Mouse (Mus musculus) lung, postnatal 4 days (tissue): Measurements from ENCODE around the gene Fgd3.

Experiments
- DNase-seq, 2 experiments: peaks; one replicate each; pipeline ENCODE4 v3.0.0; 2021

Fgd3 gene

DNA sequence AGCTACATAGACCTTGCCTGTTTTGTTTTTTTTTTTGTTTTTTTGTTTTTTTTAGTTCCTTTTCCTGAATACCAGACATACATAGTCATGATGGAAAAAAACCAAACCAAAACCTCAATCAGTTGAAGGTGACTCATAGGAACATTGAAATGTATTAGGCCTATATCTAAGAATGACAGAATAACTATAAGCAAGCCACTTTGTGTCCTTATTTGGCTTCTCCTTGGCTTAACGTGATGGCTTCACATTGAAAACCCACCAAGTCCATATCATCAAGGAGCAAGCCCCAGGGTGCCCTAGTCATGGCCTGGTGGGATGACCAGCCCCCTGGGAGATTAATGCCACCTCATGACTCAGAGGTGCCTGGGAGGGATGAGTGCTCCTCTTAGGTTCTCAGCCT is 19.3 kb downstream of the Fgd3 start:
- DNase-seq = no peak

DNA sequence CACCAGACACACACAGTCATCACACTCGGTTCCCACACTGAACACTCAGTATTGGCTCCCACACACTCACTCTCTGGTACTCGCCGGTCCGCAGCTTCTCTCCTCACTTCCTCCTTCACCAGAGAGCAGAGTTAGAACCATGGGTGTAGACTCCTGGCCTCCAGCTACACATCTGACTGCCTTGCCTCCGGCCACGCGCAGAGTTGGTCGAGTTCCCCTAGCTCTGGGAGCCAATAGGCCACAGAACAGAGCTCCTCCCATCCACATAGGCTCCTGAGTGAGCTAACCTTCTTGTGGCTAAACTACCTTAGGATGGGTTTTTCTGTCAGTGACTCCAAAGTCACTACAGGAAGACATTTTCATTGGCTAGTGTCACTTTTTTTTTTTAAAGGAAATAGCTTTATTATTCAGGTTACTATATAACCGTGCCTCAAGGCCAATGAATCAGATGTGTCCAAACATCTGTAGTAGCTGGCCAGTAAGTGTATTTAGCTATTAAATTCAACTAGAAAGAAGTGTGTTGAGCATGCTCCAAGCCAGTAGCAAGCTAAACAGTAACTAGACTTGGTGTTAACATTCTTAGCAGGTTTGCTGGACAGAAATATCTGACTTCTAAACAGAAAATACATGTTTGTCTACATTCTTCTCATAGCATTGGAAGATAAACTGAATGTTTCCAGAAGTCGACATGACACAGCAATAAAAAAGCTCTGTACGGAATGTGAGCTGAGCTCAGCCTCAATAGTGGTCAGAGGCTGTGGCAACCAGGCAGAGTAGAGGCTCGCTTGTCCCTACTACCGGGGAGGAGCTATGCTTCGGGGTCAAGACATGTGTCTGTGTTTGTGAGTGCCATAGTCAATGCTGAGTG is 21.4 kb downstream of the Fgd3 start:
- peak; percentile 30 to 45 for DNase-seq

DNA sequence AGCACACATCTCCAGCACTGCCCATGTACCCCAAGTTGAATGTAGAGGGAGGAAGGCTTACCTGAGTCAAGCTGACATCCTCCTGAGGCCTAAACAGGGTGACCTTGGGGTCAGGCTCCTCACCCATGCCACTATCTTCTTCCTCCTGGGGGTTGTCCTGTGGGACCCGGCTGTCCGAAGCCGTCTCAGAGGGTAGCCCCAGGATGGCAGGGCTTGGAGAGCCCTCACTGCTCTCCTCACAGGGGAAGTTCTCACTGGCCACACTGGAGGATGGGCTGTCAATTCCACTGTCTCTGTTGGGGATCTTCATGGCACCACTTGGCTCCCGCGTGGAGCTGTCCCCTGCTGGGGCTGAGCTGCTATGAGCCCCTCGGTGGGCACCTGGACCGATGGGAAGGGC is 23.8 kb downstream of the Fgd3 start:
- DNase-seq = no peak

DNA sequence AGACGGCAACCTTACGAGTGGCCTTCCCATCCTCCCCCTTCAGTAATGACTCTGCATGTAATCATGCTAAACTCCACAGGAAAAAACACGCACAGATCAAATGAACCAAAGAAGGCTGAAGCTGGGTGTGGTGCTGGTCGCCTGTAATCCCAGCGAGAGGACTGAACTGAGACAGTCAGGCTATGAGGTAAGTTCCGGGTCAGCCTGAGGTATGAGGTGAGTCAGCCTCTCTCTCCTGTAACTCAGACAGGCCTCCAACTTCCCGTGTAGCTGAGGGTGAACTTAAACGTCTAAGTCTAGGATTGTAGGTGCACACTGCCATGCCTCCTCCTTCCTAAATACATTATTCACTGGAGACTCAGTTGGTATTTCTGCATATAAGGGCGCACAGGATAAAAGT is 26.0 kb downstream of the Fgd3 start:
- no peak for DNase-seq

DNA sequence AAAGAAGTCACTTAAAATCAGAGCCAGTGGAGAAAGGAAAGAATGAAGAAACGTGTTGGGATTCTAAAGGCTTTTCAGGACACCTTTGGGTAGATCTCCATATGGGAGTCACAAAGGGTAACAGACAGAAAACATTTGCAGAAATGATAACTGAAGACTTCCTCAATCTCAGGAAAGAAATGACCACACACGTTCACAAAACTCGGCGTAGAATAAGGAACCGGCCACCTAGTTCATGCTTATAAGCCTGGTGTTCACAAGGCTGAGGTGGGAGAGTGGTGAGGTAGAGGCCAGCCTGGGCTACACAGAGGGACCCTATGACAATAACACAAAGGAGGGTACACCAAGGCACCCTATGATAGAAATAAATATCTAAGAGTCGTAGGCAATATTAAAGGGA is 28.2 kb downstream of the Fgd3 start:
- no peak for DNase-seq

DNA sequence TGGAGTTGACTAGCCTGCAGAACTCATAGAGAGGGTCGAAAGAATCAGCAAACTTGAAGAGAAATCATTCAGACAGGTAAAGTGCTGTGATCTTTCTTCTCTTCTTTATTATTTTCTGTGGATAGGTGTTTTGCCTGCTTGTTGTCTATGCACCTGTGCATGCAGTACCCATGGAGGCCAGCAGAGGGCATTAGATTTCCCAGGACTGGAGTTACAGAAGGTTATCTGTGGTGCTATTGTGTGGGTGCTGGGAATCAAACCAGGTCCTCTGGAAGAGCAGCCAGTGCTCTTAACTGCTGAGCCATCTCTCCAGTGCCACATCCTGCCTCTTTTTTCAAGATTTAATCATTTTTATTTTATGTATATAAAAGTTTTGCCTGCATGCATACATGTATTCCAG is 28.7 kb downstream of the Fgd3 start:
- DNase-seq = peak in 1 of 2 experiments; percentile 26

DNA sequence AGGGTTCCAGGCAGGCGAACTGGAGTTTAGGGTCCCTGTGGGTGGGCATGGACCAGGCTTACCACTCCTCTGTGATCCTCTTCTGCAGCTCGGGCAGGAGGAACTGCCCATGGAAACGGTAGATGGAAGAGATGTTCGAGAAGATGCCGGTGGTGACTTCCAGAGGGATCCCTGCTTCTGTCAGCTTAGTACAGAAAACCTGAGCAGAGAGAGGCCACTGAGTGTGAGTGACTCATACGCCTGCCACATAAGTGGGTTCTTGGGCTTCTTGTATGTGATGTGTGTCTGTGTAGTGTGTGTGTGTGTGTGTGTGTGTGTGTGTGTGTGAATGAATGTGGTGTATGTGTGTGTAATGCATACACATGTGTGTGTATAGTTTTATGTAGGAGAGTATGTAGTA is 32.9 kb downstream of the Fgd3 start:
- DNase-seq = no peak

DNA sequence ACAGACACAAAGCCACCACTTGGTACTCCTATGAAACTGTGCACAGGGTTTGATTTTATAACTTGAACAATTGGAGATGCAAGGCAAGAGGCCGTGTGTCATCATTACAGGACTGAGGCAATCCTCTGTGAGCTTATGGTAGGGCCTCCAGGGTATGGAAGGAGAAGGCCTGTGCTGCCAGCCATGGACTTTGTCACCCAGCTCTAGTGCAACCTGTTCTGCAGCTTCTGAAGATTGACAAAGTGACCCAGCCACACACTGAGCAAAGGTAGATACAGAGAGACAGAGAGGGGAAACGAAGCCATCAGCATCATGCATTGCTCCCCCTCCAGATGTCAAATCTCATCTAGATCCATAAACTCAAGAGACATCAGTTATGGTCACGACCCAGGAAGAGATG is 33.4 kb downstream of the Fgd3 start:
- DNase-seq = no peak

DNA sequence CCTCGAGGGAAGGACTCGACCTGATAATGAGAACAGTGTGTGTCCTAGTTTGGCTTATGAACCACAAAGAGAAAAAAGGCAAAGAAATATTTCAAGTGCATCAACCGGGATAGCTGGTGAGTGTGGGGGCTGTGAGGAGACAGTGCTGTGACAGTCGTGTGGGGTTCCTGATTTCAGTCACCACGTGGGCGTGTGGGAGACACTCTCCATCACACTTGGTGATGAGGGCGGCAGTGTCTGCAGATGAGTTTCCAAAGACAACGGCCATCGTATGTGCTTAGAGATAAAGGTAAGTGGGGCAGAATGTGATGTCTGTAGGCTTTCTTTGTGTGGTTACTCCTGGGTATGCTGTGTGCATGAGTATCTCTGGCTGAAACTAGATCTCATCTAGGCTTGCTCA is 36.4 kb downstream of the Fgd3 start:
- no peak for DNase-seq

DNA sequence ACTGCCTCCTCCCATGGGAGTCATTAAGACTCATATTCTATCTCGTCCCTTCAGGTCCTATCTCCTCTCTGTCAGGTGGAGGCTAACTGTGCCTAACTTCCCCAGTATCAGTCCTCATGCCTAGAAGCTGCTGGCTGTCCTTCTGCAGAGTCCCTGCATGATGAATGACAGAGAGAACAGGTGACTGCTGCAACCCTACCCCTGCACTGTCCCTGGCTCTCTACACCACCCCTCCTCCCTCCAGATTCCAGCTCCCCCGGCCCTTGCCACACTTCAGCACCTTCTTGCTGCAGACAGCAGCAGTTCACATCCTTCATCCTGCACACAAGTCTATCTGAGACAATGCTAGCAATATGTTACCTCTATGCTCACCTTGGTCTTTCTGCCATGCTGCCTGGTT is 37.9 kb downstream of the Fgd3 start:
- DNase-seq = no peak

DNA sequence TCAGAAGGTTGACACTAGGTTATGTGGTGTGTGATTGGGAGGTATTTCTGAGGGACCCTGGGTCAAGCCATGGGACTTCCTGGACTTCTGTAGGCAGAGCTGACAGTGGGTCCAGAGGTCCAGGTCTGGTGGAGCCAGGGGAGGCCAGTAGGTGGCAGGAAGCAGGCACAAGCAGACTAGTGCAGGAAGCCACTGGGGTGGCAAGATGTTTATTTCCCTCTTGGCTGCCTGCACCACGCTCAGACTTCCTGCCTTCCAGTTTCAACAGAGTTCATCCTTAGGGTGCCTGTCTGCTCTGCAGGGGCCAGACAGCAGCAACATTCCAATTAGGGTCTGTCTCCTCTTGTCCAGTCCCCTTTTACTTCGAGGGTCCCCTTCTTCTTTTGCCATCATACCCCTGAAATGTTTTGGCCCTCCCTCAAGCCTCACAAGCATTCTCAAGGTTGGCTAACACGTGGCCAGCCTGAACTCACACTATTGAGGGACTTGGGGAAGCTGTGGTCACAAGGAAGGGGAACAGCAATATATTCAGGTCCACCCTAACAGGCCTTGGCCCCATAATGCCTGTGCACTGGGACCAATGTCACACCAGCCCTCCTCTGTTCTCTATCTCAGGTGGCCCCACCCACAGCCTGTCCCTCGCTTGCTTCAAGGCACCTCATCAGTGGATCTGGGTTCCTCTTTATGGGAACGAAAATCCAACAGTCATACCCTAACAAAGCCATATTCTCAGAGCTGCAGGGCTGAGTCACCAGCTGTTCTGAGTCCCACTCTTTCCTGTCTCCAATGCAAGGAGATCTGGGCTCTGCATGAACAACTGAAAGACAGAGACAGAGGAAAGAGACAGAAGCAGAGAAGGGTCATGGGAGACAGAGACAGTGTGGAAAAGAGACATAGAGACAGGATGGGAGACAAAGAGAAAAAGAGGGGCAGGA is 48.0 kb downstream of the Fgd3 start:
- peak; percentile 58 to 64 for DNase-seq

DNA sequence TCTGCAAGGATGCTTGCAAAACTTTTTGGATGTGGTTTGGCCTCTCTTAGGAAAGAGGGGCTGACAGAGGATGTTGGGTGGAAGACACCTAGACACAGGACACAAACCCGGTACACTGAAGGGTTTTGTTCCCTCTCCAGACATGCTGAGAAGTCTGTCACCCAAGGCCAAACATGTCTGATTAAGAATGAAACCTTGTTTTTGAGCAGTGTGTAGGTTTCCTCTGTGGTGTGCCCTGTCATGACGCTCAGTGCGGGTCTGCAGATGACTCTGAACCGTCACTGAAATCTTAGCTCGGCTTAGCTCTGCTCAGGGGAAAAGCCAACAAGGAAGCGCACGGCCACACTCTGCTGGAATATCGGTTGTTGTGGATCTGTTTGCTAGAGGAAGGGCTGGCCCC is 49.6 kb downstream of the Fgd3 start:
- DNase-seq = no peak

DNA sequence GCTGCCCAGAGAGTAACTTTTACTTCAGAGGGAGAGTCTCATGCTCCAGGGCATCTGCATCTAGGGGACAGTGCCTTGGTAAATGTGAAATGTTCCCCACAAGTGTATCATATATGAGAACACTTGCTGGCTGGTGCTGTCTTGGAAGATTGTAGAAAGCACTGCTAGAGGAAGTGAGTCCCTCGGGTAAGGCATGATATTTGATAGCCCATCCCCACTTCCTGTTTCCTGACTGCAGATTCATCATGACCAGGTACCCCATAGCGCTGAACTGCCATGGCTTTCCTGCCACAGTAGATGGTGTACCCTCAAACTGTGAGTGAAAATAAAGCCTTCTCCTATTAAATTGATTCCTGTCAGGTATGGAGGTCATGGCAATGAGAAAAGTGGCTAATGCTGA is 52.5 kb downstream of the Fgd3 start:
- DNase-seq = no peak

DNA sequence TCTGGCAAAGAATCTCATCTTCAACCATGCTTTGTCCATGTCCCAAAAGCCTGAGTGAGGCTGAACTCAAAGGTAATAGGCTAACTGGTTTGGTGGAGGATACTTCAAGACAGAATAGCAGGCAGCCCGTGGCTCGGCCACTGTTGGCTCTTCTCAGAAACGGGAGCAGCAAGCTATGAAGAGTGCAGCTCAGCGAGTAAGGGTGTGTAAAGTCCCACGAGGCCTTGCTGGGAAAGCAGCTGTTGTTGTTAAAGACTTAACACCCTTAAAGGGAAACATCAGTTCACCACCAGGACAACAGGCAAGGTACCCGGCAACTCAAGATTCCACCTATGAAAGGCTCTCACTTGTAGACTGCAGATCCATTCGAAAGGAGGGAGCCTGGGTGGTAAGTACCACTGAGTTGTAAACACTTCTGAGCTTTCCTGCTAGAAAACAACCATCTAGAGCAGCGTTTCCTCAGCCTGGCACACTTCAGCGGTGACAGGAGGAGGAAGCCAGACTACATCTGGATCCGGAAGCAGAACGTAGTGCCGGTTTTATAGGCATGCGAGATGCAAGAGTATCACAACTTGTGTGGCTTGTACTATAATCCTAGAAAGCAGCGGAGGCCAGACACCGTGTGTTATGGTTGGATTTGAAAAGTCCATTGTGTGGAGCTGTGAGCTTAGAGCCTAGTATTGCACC is 59.9 kb downstream of the Fgd3 start:
- no peak for DNase-seq

DNA sequence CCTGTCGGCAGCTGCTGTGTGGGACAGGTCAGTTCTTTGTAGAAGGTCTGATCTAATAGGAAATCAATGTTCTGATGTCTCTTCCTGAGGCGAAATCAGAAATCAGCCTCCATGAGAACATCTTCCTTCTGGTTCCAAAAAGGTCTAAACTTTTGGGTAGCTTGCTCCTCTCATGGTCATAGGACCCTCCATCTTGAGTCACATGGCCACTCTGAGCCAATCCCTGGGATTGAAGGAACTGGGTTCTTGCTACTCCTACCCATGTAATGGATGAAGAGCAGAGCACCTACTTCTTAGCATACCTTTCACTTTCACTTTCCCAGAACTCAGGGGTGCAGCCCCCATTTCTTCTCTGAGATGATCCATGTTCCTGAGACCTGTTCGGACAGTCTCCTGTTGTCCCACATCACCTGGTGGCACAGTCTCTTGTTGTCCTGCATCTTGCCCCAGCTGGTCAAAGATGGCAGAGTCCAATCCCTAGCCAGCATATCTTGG is 62.2 kb downstream of the Fgd3 start:
- no peak for DNase-seq

DNA sequence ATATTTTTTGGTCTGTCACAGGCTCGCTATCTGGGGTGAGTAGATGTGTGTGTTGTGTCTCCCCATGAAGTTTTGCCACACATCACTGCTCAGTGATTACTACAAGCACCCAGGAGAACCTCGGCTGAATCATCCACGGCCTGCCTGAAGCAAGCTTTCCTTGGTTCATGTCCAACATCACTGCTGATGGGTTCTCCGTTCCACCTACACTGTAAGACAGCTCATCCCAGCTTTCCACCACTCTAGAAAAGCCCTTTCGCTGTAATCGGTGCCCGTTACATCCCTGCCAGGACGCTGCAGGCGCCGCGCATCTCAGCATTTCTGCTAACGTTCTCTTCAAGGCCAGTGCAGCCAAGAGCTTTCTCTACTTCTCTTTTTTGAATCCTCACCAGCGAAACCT is 67.4 kb downstream of the Fgd3 start:
- DNase-seq = no peak

DNA sequence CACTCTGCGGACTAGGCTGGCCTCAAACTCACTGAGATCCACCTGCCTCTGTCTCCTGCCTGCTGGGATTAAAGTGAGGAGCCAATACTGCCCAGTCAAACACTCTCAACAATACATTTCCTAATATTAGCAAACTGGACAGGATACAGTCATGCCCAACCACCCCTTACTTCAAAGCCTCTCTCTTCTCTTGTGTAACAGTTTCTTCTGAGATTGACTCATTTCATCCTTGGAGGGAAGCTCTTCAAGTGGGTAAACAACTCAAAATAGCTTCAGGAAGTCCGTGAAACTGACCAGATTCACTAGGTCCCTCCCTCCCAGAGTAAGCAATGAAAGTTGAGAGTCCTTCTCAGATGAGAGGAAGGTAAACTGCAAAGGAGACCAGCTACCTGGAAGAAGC is 68.0 kb downstream of the Fgd3 start:
- DNase-seq = no peak

DNA sequence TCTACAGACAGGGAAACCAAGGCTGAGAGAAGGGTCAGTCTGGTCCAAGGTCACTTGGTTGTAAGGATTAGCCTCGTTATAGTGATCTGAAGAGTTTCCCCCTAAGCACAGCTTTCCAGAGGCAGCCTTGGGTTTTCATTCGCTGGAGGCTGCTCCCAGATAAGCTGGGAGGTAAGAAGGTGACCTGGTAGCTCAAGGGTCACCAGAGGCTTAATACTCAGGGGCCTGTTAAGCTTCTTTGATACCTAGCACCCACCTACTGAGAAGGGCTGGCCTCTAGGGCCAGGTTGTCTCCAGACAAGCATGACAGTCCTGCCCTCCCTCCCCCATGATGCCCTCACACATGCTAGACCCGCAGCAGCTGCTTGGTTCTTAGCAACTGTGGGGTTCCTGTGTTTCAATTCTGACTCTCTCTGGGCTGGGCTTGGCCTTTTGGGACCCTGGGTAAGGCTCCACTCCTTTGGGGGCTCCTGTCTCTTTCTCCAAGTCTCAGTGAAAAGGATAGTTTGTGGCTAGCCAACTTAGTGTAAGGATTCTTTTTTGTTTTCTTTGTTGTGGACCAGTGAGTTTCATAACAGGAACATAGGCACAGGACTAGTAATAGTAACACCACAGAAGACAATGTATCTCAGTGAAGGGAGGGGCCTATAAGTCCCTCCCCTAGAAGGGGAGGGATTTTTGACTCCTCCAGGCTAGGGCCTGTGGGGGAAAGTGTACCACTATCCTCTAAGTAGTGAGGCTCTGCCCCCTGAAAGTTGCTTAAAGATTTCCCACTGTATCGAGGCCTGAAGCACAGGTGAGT is 69.2 kb downstream of the Fgd3 start:
- no peak for DNase-seq

DNA sequence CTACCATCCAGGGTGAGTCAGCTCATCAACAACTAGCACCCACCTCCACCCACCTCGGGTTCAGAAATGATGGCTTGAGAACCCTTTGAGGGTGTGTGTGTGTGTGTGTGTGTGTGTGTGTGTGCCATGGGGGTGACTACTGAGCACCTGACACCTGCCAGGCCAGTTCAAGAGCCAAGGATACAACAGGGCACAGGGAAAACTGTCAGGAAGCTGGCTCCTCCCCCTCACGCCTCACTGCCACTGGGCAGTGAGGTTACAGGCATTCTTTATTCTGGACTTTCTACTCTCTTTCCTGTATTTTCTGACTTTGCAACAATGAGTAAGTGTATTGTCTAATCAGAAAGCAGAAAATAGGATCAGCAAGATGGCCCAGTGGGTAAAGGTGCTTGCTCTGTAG is 70.5 kb downstream of the Fgd3 start:
- no peak for DNase-seq

DNA sequence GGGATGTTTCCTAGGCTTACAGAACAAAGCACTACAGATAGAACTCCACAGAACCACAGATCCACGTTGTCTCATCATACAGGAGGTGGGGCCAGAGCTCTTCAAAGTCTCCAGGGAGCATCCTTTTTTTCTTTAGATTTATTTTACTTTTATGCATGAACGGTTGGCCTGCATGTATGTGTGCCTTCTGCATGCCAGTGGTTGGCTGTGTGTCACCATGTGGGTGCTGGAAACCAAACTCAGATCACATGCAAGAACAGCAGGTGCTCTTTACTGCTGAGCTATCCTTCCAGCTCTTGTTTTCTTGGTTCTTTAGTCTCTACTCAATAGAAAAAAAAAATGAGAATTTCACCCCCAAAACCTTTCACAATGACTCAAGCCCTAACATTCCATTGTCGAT is 71.2 kb downstream of the Fgd3 start:
- DNase-seq = no peak

DNA sequence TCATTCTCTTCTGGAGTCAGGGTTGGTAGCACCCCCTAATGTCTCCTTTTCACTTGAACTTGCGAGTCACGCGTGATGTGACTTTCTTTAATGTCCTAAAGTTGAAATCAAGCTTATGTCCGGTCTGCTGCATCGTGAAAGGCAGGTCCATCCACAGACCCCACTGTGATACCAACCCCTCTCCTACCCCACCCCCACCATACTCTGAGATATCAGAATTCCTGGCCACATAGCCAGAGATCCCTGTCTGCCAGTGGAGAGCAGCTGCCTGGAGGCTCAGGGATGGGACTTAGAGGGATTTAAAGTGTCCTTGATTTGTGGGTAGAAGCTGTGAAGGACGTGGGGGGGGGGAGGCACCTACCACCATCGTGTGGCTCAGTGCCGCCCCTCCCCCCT is 71.6 kb downstream of the Fgd3 start, which contains the start of gene Susd3:
Susd3 (minus strand) TSS at position 240 of the 396 bp plus-strand sequence.
- no peak for DNase-seq

DNA sequence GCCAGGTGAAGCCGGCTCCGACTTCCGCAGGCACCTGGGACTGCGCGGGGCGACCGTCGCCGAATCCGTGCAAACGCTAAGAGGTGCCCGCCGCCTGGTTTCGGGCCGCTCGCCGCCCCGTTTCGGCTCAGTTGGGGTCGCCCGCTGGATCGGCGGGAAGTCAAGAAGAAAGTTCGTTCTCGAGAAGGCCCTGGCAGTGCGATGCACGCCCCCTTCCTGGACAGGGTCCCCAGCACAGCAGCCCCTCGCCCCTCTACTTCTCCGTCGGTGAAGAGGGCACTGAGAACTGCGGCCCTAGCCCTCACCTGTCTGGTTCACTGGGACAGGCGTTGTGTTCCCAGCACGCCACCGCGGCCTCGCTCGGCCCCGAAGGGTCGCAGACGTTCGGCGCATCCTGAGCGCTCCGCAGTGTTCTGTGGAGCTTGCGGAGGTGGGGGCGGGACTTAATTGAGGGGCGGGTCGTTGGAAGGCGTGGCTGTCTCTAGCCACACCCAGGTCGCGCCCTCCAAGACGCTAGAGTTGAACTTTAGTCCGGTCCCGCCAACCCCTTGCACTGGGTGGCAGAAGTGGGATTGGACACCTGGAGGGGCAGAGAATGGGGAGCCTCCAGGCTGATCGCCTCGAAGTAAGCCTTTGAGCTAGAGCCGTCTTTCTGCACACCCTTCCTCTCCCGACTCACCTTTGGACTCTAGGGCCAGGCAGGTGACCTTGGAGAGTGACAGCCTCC is 72.2 kb downstream of the Fgd3 start:
- DNase-seq = peak; percentile 42 to 46
